Mouse (Mus musculus) ES-E14 (cell line): ENCODE results near the gene Ak5. TPM values are rescaled to one million over a fixed set of nuclear protein-coding genes. Genes with fewer than 3 reads are reported as not detected.

Source experiments
- DNase-seq: peaks from one replicate; pipeline ENCODE4 v3.0.0-alpha.2; 2013; ENCODE audit warnings: low read depth, low spot score
- H3K27ac ChIP-seq: 2 replicates; pipeline ENCODE4 v1.5.1; 2012; ENCODE audit warnings: low read depth, mild to moderate bottlenecking, low read length, moderate library complexity, mixed read lengths; ENCODE audit not compliant: poor library complexity, insufficient read depth, severe bottlenecking
- H3K36me3 ChIP-seq: 2 replicates; pipeline ENCODE4 v1.6.1; 2012; ENCODE audit warnings: mild to moderate bottlenecking, low read length, moderate library complexity, mixed read lengths; ENCODE audit not compliant: control insufficient read depth, poor library complexity, insufficient read depth, severe bottlenecking
- H3K4me1 ChIP-seq, 2 experiments: fragments of 150-350 bp in 1 of 2; sonication (generic) in 1 of 2; 2 replicates each; pipeline ENCODE4 v1.6.1; 2012; ENCODE audit warnings: low read length in 2 of 2, mild to moderate bottlenecking in 1 of 2, mixed read lengths in 1 of 2; ENCODE audit not compliant: control insufficient read depth in 2 of 2, insufficient read depth in 2 of 2, poor library complexity in 1 of 2
- H3K4me3 ChIP-seq, 2 experiments: fragments of 150-350 bp in 1 of 2; sonication (generic) in 1 of 2; 2 replicates each; pipeline ENCODE4 v1.5.1; 2012; ENCODE audit warnings: low read length in 2 of 2, low read depth in 1 of 2, mild to moderate bottlenecking in 1 of 2, mixed read lengths in 1 of 2; ENCODE audit not compliant: insufficient read depth in 1 of 2, poor library complexity in 1 of 2, severe bottlenecking in 1 of 2
- H3K9ac ChIP-seq: 2 replicates; pipeline ENCODE4 v1.6.1; 2012; ENCODE audit warnings: low read depth, mild to moderate bottlenecking, low read length, mixed read lengths; ENCODE audit not compliant: poor library complexity, insufficient read depth, severe bottlenecking
- H3K9me3 ChIP-seq: fragments of 150-350 bp; sonication (generic); 2 replicates; pipeline ENCODE4 v1.6.1; 2012; ENCODE audit warnings: low read depth, mild to moderate bottlenecking, low read length; ENCODE audit not compliant: control insufficient read depth, insufficient read depth
- CHD2 ChIP-seq: IDR thresholded peaks from 2 replicates; pipeline ENCODE4 v1.6.1; 2014; ENCODE audit warnings: mild to moderate bottlenecking, low read depth, low read length, inconsistent platforms
- HCFC1 ChIP-seq: IDR thresholded peaks from 2 replicates; pipeline ENCODE4 v1.6.1; 2012; ENCODE audit warnings: low read length, inconsistent platforms, borderline replicate concordance; ENCODE audit not compliant: insufficient read depth
- MAFK ChIP-seq: IDR thresholded peaks from 2 replicates; pipeline ENCODE4 v1.6.1; 2014; ENCODE audit warnings: mild to moderate bottlenecking, low read depth, low read length, inconsistent platforms; ENCODE audit not compliant: insufficient read depth
- ZC3H11A ChIP-seq: IDR thresholded peaks from 2 replicates; pipeline ENCODE4 v1.6.1; 2012; ENCODE audit warnings: low read depth, mild to moderate bottlenecking, inconsistent platforms, low read length, borderline replicate concordance
- ZNF384 ChIP-seq: IDR thresholded peaks from 2 replicates; pipeline ENCODE4 v1.6.1; 2012; ENCODE audit warnings: low read depth, low read length, inconsistent platforms
- in situ Hi-C, 2 experiments: fragments of 600-800 bp; cut with MboI; formaldehyde crosslinking; loops; one replicate each; pipeline ENCODE4 v1.15.1; 2025; ENCODE audit warnings: low sequenced_read_pairs in 2 of 2, inconsistent platforms in 1 of 2; ENCODE audit not compliant: unreplicated experiment in 2 of 2
- total RNA-seq: library from RNA; depleted of rRNA; stranded (reverse); fragments of 300-350 nt; gene quantifications from 2 replicates; pipeline ENCODE4 v1.2.3, GENCODE M21; 2012

The Ak5 gene
- total RNA-seq, 1 experiment = 0.76 TPM

- H3K36me3 ChIP-seq = no peaks in the 10 kb centered on the region
- DNase-seq = no peak
- no peak overlapping the region for H3K9ac ChIP-seq
- no peak overlapping the region for H3K27ac ChIP-seq
- no peaks in the 10 kb centered on the region for H3K9me3 ChIP-seq
- TF ChIP-seq HCFC1 (no peak), ZC3H11A (no peak), ZNF384 (no peak), MAFK (no peak), CHD2 (no peak)
- H3K4me3 ChIP-seq = no peak overlapping the region
- in situ Hi-C loops = no loop called here
- no peaks in the 10 kb centered on the region for H3K4me1 ChIP-seq
Observed at GRCm38 (mm10) chr3:152620534-152620933, 47.6 kb downstream of the Ak5 start.

GRCm38 (mm10) chr3:152620058-152620457 lies 48.1 kb downstream of the Ak5 start:
- TF ChIP-seq CHD2 (no peak), ZC3H11A (no peak), HCFC1 (no peak), ZNF384 (no peak), MAFK (no peak)
- Histone ChIP-seq H3K9me3 (no peaks in the 10 kb centered on the region), H3K4me1 (no peaks in the 10 kb centered on the region), H3K27ac (no peak overlapping the region), H3K36me3 (no peaks in the 10 kb centered on the region), H3K4me3 (no peak overlapping the region), H3K9ac (no peak overlapping the region)
- no peak for DNase-seq
- in situ Hi-C loops = no loop called here

DNA sequence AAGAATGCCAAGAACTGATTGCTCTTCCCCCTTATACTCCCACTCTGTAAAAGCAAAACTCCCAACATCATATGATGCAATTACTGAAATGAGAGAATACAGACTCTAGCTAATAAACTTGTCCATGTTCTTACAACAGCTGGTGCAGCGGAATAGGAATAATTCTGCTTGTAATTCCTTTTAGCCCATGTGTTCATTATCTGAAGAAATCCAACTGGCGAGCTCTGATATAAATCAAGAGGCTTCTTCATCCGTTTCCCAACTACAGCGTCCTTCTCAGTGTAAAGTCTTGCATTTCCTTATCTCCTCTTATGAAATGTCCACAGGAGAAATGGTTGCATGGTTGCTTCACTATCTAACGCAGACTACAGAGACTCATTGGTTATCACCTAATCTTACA lies 59.1 kb downstream of the Ak5 start:
- in situ Hi-C loops = no loop called here
- TF ChIP-seq MAFK (no peak), ZC3H11A (no peak), HCFC1 (no peak), ZNF384 (no peak), CHD2 (no peak)
- Histone ChIP-seq H3K4me1 (no peaks in the 10 kb centered on the region), H3K27ac (no peak overlapping the region), H3K9ac (no peak overlapping the region), H3K9me3 (no peaks in the 10 kb centered on the region), H3K4me3 (no peak overlapping the region), H3K36me3 (no peaks in the 10 kb centered on the region)
- DNase-seq = no peak

- TF ChIP-seq MAFK (no peak), HCFC1 (no peak), ZC3H11A (no peak), ZNF384 (no peak), CHD2 (no peak)
- no peak for DNase-seq
- Histone ChIP-seq H3K4me1 (no peaks in the 10 kb centered on the region), H3K27ac (no peak overlapping the region), H3K4me3 (no peak overlapping the region), H3K36me3 (no peaks in the 10 kb centered on the region), H3K9me3 (no peaks in the 10 kb centered on the region), H3K9ac (no peak overlapping the region)
- in situ Hi-C loops = no loop called here
Observed at GRCm38 (mm10) chr3:152605849-152606248, 62.3 kb downstream of the Ak5 start.

DNA sequence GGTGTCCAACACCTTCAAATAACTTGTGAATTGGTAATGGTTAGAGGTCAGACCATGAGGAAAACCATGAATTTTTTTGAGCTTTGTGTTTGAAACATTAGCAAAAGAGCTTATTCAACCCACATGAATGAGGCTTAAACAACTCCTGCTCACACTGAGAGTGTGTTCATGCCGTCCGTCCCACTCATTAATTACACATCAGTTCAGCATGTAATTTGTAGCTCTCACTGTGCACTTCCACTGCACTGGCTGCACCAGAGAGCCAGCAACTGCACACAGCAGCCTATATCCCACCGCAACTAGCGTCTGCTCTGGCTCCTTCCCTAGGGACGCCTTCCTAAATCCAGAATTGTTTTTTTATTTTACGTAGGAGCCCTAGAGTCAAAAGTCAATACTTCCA lies 68.5 kb downstream of the Ak5 start:
- in situ Hi-C loops = no loop called here
- TF ChIP-seq ZNF384 (no peak), CHD2 (no peak), MAFK (no peak), HCFC1 (no peak), ZC3H11A (no peak)
- Histone ChIP-seq H3K9ac (no peak overlapping the region), H3K4me1 (no peaks in the 10 kb centered on the region), H3K9me3 (no peaks in the 10 kb centered on the region), H3K36me3 (no peaks in the 10 kb centered on the region), H3K27ac (no peak overlapping the region), H3K4me3 (no peak overlapping the region)
- DNase-seq = no peak
